Mouse (Mus musculus) kidney, postnatal 10 days (tissue): ENCODE measurements at regions not wholly inside any gene's neighbourhood (a gene's known extent, or its start where the extent isn't known, plus 50 kb on each side); places are given as distances from the start of the nearest gene placed in this dataset.

Source experiments
- DNase-seq: peaks from one replicate; pipeline ENCODE4 v3.0.0; 2021; ENCODE audit warnings: mixed read lengths

- DNase-seq, result no peak
Observed at GRCm38 (mm10) chr7:63313096-63313495, 100.7 kb upstream of the Chrna7 start.

- peak; percentile 73 for DNase-seq
Observed at GRCm38 (mm10) chr7:63319594-63319993, 107.2 kb upstream of the Chrna7 start.

GRCm38 (mm10) chr7:63321171-63321570 lies 108.8 kb upstream of the Chrna7 start:
- no peak for DNase-seq

- DNase-seq, result peak; percentile 49
Observed at GRCm38 (mm10) chr7:63321951-63322710, 109.8 kb upstream of the Chrna7 start.

- peak; percentile 49 for DNase-seq
Observed at GRCm38 (mm10) chr7:63335146-63335545, 109.4 kb upstream of the Otud7a start.

- no peak for DNase-seq
Observed at GRCm38 (mm10) chr7:63336072-63336471, 108.5 kb upstream of the Otud7a start.

GRCm38 (mm10) chr7:63341716-63342115 lies 102.8 kb upstream of the Otud7a start:
- no peak for DNase-seq

GRCm38 (mm10) chr7:63345671-63346392 lies 98.7 kb upstream of the Otud7a start:
- peak; percentile 53 for DNase-seq

GRCm38 (mm10) chr7:63346393-63346730 lies 98.2 kb upstream of the Otud7a start:
- DNase-seq, result no peak
